Mouse (Mus musculus) left cerebral cortex, adult 9 months (tissue): ENCODE data around the gene Cdkal1.

Experiments used
- DNase-seq, 2 experiments: peaks; one replicate each; pipeline ENCODE4 v3.0.0; 2022; ENCODE audit warnings: low spot score in 2 of 2

Cdkal1 gene

GRCm38 (mm10) chr13:29264015-29264711, 591.3 kb downstream of the Cdkal1 start:
- DNase-seq: no peak

- no peak for DNase-seq
Measured at GRCm38 (mm10) chr13:29262164-29262563, 593.3 kb downstream of the Cdkal1 start.

GRCm38 (mm10) chr13:29248535-29248934, 606.9 kb downstream of the Cdkal1 start:
- DNase-seq: no peak

- DNase-seq: no peak
Measured at GRCm38 (mm10) chr13:29247800-29248199, 607.7 kb downstream of the Cdkal1 start.

GRCm38 (mm10) chr13:29235065-29235464, 620.4 kb downstream of the Cdkal1 start:
- no peak for DNase-seq

- peak; percentile 38 to 44 for DNase-seq
Measured at GRCm38 (mm10) chr13:29234442-29234841, 621.0 kb downstream of the Cdkal1 start.

GRCm38 (mm10) chr13:29233970-29234369, 621.5 kb downstream of the Cdkal1 start:
- no peak for DNase-seq

- no peak for DNase-seq
Measured at GRCm38 (mm10) chr13:29232681-29233080, 622.8 kb downstream of the Cdkal1 start.

- no peak for DNase-seq
Measured at GRCm38 (mm10) chr13:29224815-29225214, 630.7 kb downstream of the Cdkal1 start.

GRCm38 (mm10) chr13:29222261-29222838, 633.1 kb downstream of the Cdkal1 start:
- DNase-seq: no peak

- DNase-seq: no peak
Measured at GRCm38 (mm10) chr13:29221646-29222045, 633.8 kb downstream of the Cdkal1 start.

GRCm38 (mm10) chr13:29218594-29219230, 636.8 kb downstream of the Cdkal1 start:
- DNase-seq: no peak

- DNase-seq: no peak
Measured at GRCm38 (mm10) chr13:29210159-29211021, 645.1 kb downstream of the Cdkal1 start.

GRCm38 (mm10) chr13:29208749-29209148, 646.7 kb downstream of the Cdkal1 start:
- DNase-seq: no peak

- no peak for DNase-seq
Measured at GRCm38 (mm10) chr13:29203856-29204255, 651.6 kb downstream of the Cdkal1 start.

GRCm38 (mm10) chr13:29203426-29203825, 652.0 kb downstream of the Cdkal1 start:
- no peak for DNase-seq

GRCm38 (mm10) chr13:29202562-29202961, 652.9 kb downstream of the Cdkal1 start:
- DNase-seq: no peak

- DNase-seq: no peak
Measured at GRCm38 (mm10) chr13:29199679-29200078, 655.8 kb downstream of the Cdkal1 start.

GRCm38 (mm10) chr13:29196798-29197498, 658.5 kb downstream of the Cdkal1 start:
- DNase-seq: no peak

- DNase-seq: no peak
Measured at GRCm38 (mm10) chr13:29195722-29196121, 659.8 kb downstream of the Cdkal1 start.

- DNase-seq: no peak
Measured at GRCm38 (mm10) chr13:29194946-29195345, 660.5 kb downstream of the Cdkal1 start.
